Mouse (Mus musculus) neural tube, embryonic 10.5 days (tissue): ENCODE measurements around the gene Faap20.
A peak's percentile ranks its signal among the peaks of the same experiment; 100 is the strongest.
"Not testable (repeated sequence)": the region's sequence is repeated elsewhere in the genome, so short reads cannot be mapped to it uniquely, and the experiment has no call there.

Experiments
- DNase-seq: peaks from one replicate; pipeline ENCODE4 v3.0.0-alpha.2; 2017; ENCODE audit warnings: low spot score; ENCODE audit errors: extremely low spot score

Gene Faap20

GRCm38 (mm10) chr4:155246691-155247105 lies 2.9 kb upstream of the Faap20 start:
- DNase-seq: no peak

DNA sequence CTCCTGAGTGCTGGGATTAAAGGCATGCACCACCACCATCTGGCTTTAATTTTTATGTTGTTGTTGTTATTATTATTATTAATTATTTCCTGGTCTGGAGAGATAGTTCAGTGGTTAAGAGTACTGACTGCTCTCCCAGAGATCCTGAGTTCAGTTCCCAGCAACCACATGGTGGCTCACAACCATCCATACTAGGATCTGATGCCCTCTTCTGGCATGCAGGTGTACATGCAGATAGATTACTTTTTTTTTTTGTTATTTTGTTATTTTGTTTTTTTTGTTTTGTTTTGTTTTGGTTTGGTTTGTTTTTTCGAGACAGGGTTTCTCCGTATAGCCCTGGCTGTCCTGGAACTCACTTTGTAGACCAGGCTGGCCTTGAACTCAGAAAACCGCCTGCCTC lies 1.5 kb upstream of the Faap20 start:
- not testable (repeated sequence) for DNase-seq

GRCm38 (mm10) chr4:155249257-155249647 lies 350 bp upstream of the Faap20 start:
- peak; percentile 96 for DNase-seq

GRCm38 (mm10) chr4:155250361-155251117 lies 937 bp downstream of the Faap20 start:
- DNase-seq: no peak

GRCm38 (mm10) chr4:155251147-155251546 lies 1.5 kb downstream of the Faap20 start:
- DNase-seq: no peak

DNA sequence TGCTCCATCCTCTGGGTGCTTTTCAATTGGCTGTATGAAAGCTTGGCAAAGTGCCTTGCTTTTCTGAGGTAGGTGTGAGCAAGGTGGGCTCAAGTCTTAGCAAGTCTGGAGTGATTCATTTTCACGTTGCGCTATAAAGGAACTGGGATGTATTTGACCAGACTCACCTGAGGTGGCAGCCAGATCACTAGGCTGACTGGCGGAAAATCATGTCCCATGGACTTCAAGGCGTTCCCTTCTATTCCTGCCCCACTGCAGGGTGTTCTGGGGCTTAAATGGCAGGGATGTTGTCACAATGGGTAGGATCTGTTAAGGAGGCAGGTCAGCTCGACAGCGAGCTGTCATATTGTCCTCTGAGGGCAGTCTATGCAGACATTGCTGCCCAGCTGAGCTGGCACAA lies 2.7 kb downstream of the Faap20 start:
- DNase-seq: no peak

GRCm38 (mm10) chr4:155264521-155265321 lies 15.1 kb downstream of the Faap20 start:
- DNase-seq: no peak

- DNase-seq: no peak
Measured at GRCm38 (mm10) chr4:155267047-155267543, 17.5 kb downstream of the Faap20 start.

GRCm38 (mm10) chr4:155267639-155268175 lies 18.1 kb downstream of the Faap20 start:
- DNase-seq: no peak

GRCm38 (mm10) chr4:155268382-155268781 lies 18.8 kb downstream of the Faap20 start:
- DNase-seq: peak; percentile 58

DNA sequence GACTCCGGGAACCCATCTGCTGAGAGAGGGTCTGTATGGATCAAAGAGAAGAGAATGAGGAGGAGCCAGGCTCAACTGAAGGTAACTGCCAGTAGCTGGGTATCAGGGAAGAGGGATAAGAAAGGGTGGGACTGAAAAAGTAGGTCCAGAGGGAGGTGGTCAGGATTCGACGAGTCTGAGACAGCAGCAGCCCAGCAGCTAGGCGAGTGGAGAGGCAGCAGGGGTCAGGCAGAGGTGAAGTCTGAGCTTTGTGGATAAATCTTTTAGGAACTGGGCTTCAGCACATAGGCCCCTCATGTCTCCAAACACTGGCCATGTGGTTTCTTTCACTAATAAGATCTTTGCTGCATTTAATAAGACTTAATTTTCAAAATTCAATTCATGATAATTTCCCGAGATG lies 24.8 kb downstream of the Faap20 start:
- no peak for DNase-seq

DNA sequence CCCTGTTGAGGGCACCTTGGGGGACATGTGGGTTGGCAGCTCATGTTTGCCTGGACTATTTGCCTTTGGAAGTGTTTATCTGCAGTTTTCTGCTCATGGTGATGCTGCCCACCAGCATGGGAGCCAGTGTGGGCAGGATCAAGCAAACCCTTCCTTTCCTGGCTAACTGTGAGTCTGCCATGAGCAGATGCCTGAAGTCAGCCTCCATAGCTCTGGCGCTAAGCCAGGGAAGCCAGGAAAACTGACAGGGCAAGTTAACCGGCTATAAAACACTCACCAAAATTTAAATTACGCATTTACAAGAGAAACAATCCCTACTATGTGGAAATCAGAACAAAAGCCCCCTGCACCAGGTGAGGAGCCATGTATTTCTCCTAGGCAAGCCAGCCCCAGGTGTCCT lies 25.2 kb downstream of the Faap20 start:
- no peak for DNase-seq

- no peak for DNase-seq
Measured at GRCm38 (mm10) chr4:155277963-155278362, 28.4 kb downstream of the Faap20 start.

GRCm38 (mm10) chr4:155279054-155279453 lies 29.5 kb downstream of the Faap20 start:
- no peak for DNase-seq

- no peak for DNase-seq
Measured at GRCm38 (mm10) chr4:155279926-155280767, 30.5 kb downstream of the Faap20 start.

GRCm38 (mm10) chr4:155280768-155281121 lies 31.1 kb downstream of the Faap20 start:
- DNase-seq: no peak

DNA sequence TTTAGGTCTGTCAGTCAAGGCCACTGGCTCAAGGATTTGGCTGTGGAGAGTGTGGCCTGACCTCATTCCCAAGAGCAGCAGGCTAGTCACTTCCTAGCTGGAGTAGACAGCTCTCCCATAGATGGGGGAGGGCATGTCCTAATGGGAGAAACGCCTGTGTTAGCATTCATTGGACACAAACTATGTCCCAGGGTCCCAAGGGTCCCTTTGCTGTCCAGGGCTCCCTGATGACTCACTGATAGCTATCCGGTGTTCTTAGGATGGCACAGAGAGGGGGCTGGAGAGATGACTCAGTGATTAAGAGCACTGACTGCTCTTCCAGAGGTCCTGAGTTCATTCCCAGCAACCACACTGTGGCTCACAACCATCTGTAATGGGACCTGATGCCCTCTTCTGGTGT lies 31.6 kb downstream of the Faap20 start:
- no peak for DNase-seq

- no peak for DNase-seq
Measured at GRCm38 (mm10) chr4:155281652-155282051, 32.0 kb downstream of the Faap20 start.

GRCm38 (mm10) chr4:155282231-155282630 lies 32.6 kb downstream of the Faap20 start:
- no peak for DNase-seq

- peak; percentile 61 for DNase-seq
Measured at GRCm38 (mm10) chr4:155283001-155283503, 33.5 kb downstream of the Faap20 start.

GRCm38 (mm10) chr4:155283585-155283984 lies 34.0 kb downstream of the Faap20 start:
- no peak for DNase-seq
